Mouse (Mus musculus) limb, embryonic 14.5 days (tissue): ENCODE measurements at regions not wholly inside any gene's neighbourhood (a gene's known extent, or its start where the extent isn't known, plus 50 kb on each side); places are given as distances from the start of the nearest gene placed in this dataset.

Source experiments
- ATAC-seq: fragments of 200-750 bp; cut with Nextera tagmentation; 2 replicates; pipeline ENCODE4 v1.8.0; 2017; ENCODE audit warnings: low read depth, moderate number of reproducible peaks, moderate TSS enrichment; ENCODE audit not compliant: low FRiP score
- DNase-seq: peaks from one replicate; pipeline ENCODE4 v3.0.0-alpha.2; 2015; ENCODE audit warnings: low spot score
- H3K27ac ChIP-seq: fragments of 300-500 bp; sonication (generic); replicated peaks from 2 replicates; pipeline ENCODE4 v1.5.1; 2014; ENCODE audit warnings: low read depth, mild to moderate bottlenecking, low read length, moderate library complexity, mixed read lengths
- H3K27me3 ChIP-seq: fragments of 300-500 bp; sonication (generic); 2 replicates; pipeline ENCODE4 v1.6.1; 2014; ENCODE audit warnings: low read length, mixed read lengths; ENCODE audit not compliant: control insufficient read depth, insufficient read depth
- H3K36me3 ChIP-seq: fragments of 300-500 bp; sonication (generic); 2 replicates; pipeline ENCODE4 v1.6.1; 2014; ENCODE audit warnings: mild to moderate bottlenecking, low read length, moderate library complexity, mixed read lengths; ENCODE audit not compliant: control insufficient read depth, insufficient read depth
- H3K4me1 ChIP-seq: fragments of 300-500 bp; sonication (generic); 2 replicates; pipeline ENCODE4 v1.6.1; 2014; ENCODE audit warnings: antibody characterized with exemption, low read length, mixed read lengths; ENCODE audit not compliant: control insufficient read depth, insufficient read depth
- H3K4me2 ChIP-seq: fragments of 300-500 bp; sonication (generic); replicated peaks from 2 replicates; pipeline ENCODE4 v1.6.1; 2014; ENCODE audit warnings: low read depth, mild to moderate bottlenecking, low read length, moderate library complexity; ENCODE audit not compliant: severe bottlenecking
- H3K4me3 ChIP-seq: fragments of 300-500 bp; sonication (generic); replicated peaks from 2 replicates; pipeline ENCODE4 v1.5.1; 2014; ENCODE audit warnings: low read length
- H3K9ac ChIP-seq: fragments of 300-500 bp; sonication (generic); 2 replicates; pipeline ENCODE4 v1.6.1; 2014; ENCODE audit warnings: mild to moderate bottlenecking, low read depth, low read length, moderate library complexity; ENCODE audit not compliant: severe bottlenecking
- H3K9me3 ChIP-seq: fragments of 300-500 bp; sonication (generic); 2 replicates; pipeline ENCODE4 v1.6.1; 2016; ENCODE audit warnings: low read length; ENCODE audit not compliant: control insufficient read depth
- POLR2A ChIP-seq: fragments of 200-500 bp; IDR thresholded peaks from 2 replicates; pipeline ENCODE4 v1.8.0; 2012; ENCODE audit warnings: inconsistent platforms, mild to moderate bottlenecking, moderate library complexity, borderline replicate concordance; ENCODE audit not compliant: insufficient read depth, insufficient read length; ENCODE audit errors: extremely low read depth
- WGBS: fragments of 180-500 bp; shearing (Covaris S2); extraction: QIAGEN DNeasy Blood & Tissue Kit; methylation state at CpG from one replicate; pipeline ENCODE4 v1.1.7; 2014; 5-methylcytosine and 5-hydroxymethylcytosine counted together

GRCm38 (mm10) chr15:63020826-63021225 is 824.2 kb downstream of the Gsdmc2 start:
- H3K36me3 ChIP-seq: no peaks in the 10 kb centered on the region
- no peak overlapping the region for H3K4me2 ChIP-seq
- H3K9ac ChIP-seq: no peak overlapping the region
- no peak overlapping the region for H3K4me3 ChIP-seq
- no peak overlapping the region for H3K27ac ChIP-seq
- ATAC-seq: no peak
- no peaks in the 10 kb centered on the region for H3K27me3 ChIP-seq
- 52% methylated on average over 2 of the region's 2 CpGs for WGBS
- H3K4me1 ChIP-seq: no peaks in the 10 kb centered on the region
- peak; percentile 90 for DNase-seq
- H3K9me3 ChIP-seq: no peaks in the 10 kb centered on the region
- no peak for TF ChIP-seq POLR2A

- Histone ChIP-seq H3K27ac (no peak overlapping the region), H3K9me3 (no peaks in the 10 kb centered on the region), H3K4me3 (no peak overlapping the region), H3K4me2 (no peak overlapping the region), H3K9ac (no peak overlapping the region), H3K27me3 (no peaks in the 10 kb centered on the region), H3K4me1 (no peaks in the 10 kb centered on the region), H3K36me3 (no peaks in the 10 kb centered on the region)
- no peak for ATAC-seq
- TF ChIP-seq POLR2A: no peak
- no peak for DNase-seq
- 54% methylated on average over 3 of the region's 3 CpGs for WGBS
Measured at GRCm38 (mm10) chr15:63017966-63018365, 827.0 kb downstream of the Gsdmc2 start.

GRCm38 (mm10) chr15:63006471-63007228 is 838.3 kb downstream of the Gsdmc2 start:
- H3K36me3 ChIP-seq: no peaks in the 10 kb centered on the region

GRCm38 (mm10) chr15:62994691-62995090 is 850.3 kb downstream of the Gsdmc2 start:
- ATAC-seq: no peak
- no peak for TF ChIP-seq POLR2A
- H3K4me2 ChIP-seq: no peak overlapping the region

More at GRCm38 (mm10) chr15:63006471-63007228, 838.3 kb downstream of the Gsdmc2 start:
- ATAC-seq (no peak), DNase-seq (no peak)
- 74% methylated on average over 14 of the region's 14 CpGs for WGBS
- Histone ChIP-seq H3K4me2 (no peak overlapping the region), H3K4me1 (no peaks in the 10 kb centered on the region), H3K9me3 (no peaks in the 10 kb centered on the region), H3K27ac (no peak overlapping the region), H3K27me3 (no peaks in the 10 kb centered on the region), H3K4me3 (no peak overlapping the region), H3K9ac (no peak overlapping the region)
- no peak for TF ChIP-seq POLR2A

GRCm38 (mm10) chr15:62986871-62987270 is 858.1 kb downstream of the Gsdmc2 start:
- Histone ChIP-seq H3K27me3 (no peaks in the 10 kb centered on the region), H3K27ac (no peak overlapping the region), H3K4me2 (no peak overlapping the region), H3K4me1 (no peaks in the 10 kb centered on the region), H3K9ac (no peak overlapping the region), H3K4me3 (no peak overlapping the region), H3K9me3 (no peaks in the 10 kb centered on the region), H3K36me3 (no peaks in the 10 kb centered on the region)
- 75% methylated on average over 4 of the region's 4 CpGs for WGBS
- DNase-seq: no peak
- no peak for TF ChIP-seq POLR2A
- ATAC-seq: no peak

More at GRCm38 (mm10) chr15:62994691-62995090, 850.3 kb downstream of the Gsdmc2 start:
- Histone ChIP-seq H3K9me3 (no peaks in the 10 kb centered on the region), H3K4me3 (no peak overlapping the region), H3K27me3 (no peaks in the 10 kb centered on the region), H3K36me3 (no peaks in the 10 kb centered on the region), H3K9ac (no peak overlapping the region), H3K4me1 (no peaks in the 10 kb centered on the region), H3K27ac (no peak overlapping the region)
- 74% methylated on average over 2 of the region's 2 CpGs for WGBS
- no peak for DNase-seq
